Mouse (Mus musculus) embryonic facial prominence, embryonic 14.5 days (tissue): ENCODE results near the gene Hist1h4k. TPM values are rescaled to one million over a fixed set of nuclear protein-coding genes. Genes with fewer than 3 reads are reported as not detected.
"Not testable (repeated sequence)": the region's sequence is repeated elsewhere in the genome, so short reads cannot be mapped to it uniquely, and the experiment has no call there.

Experiments used
- ATAC-seq: fragments of 200-750 bp; cut with Nextera tagmentation; 2 replicates; pipeline ENCODE4 v1.8.0; 2017; ENCODE audit warnings: low read depth, moderate number of reproducible peaks, moderate TSS enrichment
- DNase-seq: peaks from one replicate; pipeline ENCODE4 v3.0.0-alpha.2; 2015; ENCODE audit warnings: low spot score
- H3K27ac ChIP-seq: fragments of 300-500 bp; sonication (generic); replicated peaks from 2 replicates; pipeline ENCODE4 v1.5.1; 2014; ENCODE audit warnings: low read depth, mild to moderate bottlenecking, low read length, moderate library complexity
- H3K27me3 ChIP-seq: fragments of 300-500 bp; sonication (generic); replicated peaks from 2 replicates; pipeline ENCODE4 v1.6.1; 2014; ENCODE audit warnings: low read length; ENCODE audit not compliant: control insufficient read depth, insufficient read depth
- H3K36me3 ChIP-seq: fragments of 300-500 bp; sonication (generic); 2 replicates; pipeline ENCODE4 v1.6.1; 2014; ENCODE audit warnings: low read length, mixed read lengths; ENCODE audit not compliant: control insufficient read depth, insufficient read depth
- H3K4me1 ChIP-seq: fragments of 300-500 bp; sonication (generic); 2 replicates; pipeline ENCODE4 v1.6.1; 2014; ENCODE audit warnings: antibody characterized with exemption, low read length; ENCODE audit not compliant: control insufficient read depth, insufficient read depth
- H3K4me2 ChIP-seq: fragments of 300-500 bp; sonication (generic); 2 replicates; pipeline ENCODE4 v1.6.1; 2014; ENCODE audit warnings: low read depth, mild to moderate bottlenecking, low read length, moderate library complexity, mixed read lengths
- H3K4me3 ChIP-seq: fragments of 300-500 bp; sonication (generic); 2 replicates; pipeline ENCODE4 v1.5.1; 2014; ENCODE audit warnings: low read depth, mild to moderate bottlenecking, low read length
- H3K9ac ChIP-seq: fragments of 300-500 bp; sonication (generic); 2 replicates; pipeline ENCODE4 v1.6.1; 2014; ENCODE audit warnings: low read depth, mild to moderate bottlenecking, low read length, moderate library complexity, mixed read lengths
- H3K9me3 ChIP-seq: fragments of 300-500 bp; sonication (generic); 2 replicates; pipeline ENCODE4 v1.6.1; 2016; ENCODE audit warnings: low read length; ENCODE audit not compliant: control insufficient read depth
- WGBS: fragments of 180-500 bp; shearing (Covaris S2); extraction: QIAGEN DNeasy Blood & Tissue Kit; methylation state at CpG from one replicate; pipeline ENCODE4 v1.1.7; 2014; 5-methylcytosine and 5-hydroxymethylcytosine counted together
- polyA plus RNA-seq: library from polyadenylated mRNA; unstranded; fragments of >200 nt; fragmentation: Nextera tagmentation; extraction: Ambion mirVana; gene quantifications from 2 replicates; pipeline ENCODE4 v1.2.1, GENCODE M21; 2014

The Hist1h4k gene
- polyA plus RNA-seq, 1 experiment from 2014 or later, result 3.8 TPM

GRCm38 (mm10) chr13:21716540-21717391 is 33.5 kb downstream of the Hist1h4k start:
- ATAC-seq, result peak; percentile 4; the same call in 1 of the 2 replicates
- H3K27me3 ChIP-seq, H3K36me3 ChIP-seq, H3K9me3 ChIP-seq: not testable (repeated sequence)
- Histone ChIP-seq H3K27ac (peak overlapping the region; percentile 93), H3K9ac (peak overlapping the region; percentile 69), H3K4me3 (peak overlapping the region; percentile 48), H3K4me2 (peak overlapping the region; percentile 75), H3K4me1 (peaks cover 25% of the 10 kb centered on the region)
- peak; percentile 61 for DNase-seq
- WGBS, result 0% methylated on average over 8 of the region's 38 CpGs

- 0% methylated on average over 23 of the region's 50 CpGs for whole genome bisulfite sequencing
- H3K27ac ChIP-seq, result peak within 1 kb of the TSS; percentile 93
- not testable (repeated sequence) for H3K27me3 ChIP-seq, H3K36me3 ChIP-seq, H3K9me3 ChIP-seq
- DNase-seq, result peak; percentile 99
- H3K4me2 ChIP-seq, result peak within 1 kb of the TSS; percentile 75
- peaks cover 23% of the 10 kb centered on the region for H3K4me1 ChIP-seq
- peak within 1 kb of the TSS; percentile 72 for H3K9ac ChIP-seq
- peak within 1 kb of the TSS; percentile 48 for H3K4me3 ChIP-seq
- ATAC-seq, result peak; percentile 92
Measured at GRCm38 (mm10) chr13:21715864-21716539, 34.3 kb downstream of the Hist1h4k start, which contains the start of the genes Hist1h2bl and Hist1h2ai. Hist1h2bl (minus strand) TSS chr13:21716143. Hist1h2ai (plus strand) TSS chr13:21716422.

GRCm38 (mm10) chr13:21715131-21715863 is 35.0 kb downstream of the Hist1h4k start:
- no peaks in the 10 kb centered on the region for H3K9me3 ChIP-seq
- ATAC-seq (no peak), DNase-seq (no peak)
- peaks cover 18% of the 10 kb centered on the region for H3K4me1 ChIP-seq
- peak overlapping the region; percentile 48 for H3K4me3 ChIP-seq
- no peaks in the 10 kb centered on the region for H3K36me3 ChIP-seq
- peak overlapping the region; percentile 93 for H3K27ac ChIP-seq
- H3K9ac ChIP-seq, result peak overlapping the region; percentile 72
- H3K27me3 ChIP-seq, result no peaks in the 10 kb centered on the region
- peak overlapping the region; percentile 75 for H3K4me2 ChIP-seq
- 2% methylated on average over 21 of the region's 22 CpGs for WGBS

- DNase-seq, result peak; percentile 79
- Histone ChIP-seq H3K27me3 (no peaks in the 10 kb centered on the region), H3K9me3 (no peaks in the 10 kb centered on the region), H3K4me2 (peak overlapping the region; percentile 75), H3K4me3 (peak overlapping the region; percentile 48), H3K9ac (peak overlapping the region; percentile 72), H3K27ac (peak overlapping the region; percentile 93; the same call in 1 of the 2 replicates), H3K4me1 (peaks cover 18% of the 10 kb centered on the region), H3K36me3 (no peaks in the 10 kb centered on the region)
- no peak for ATAC-seq
- 1% methylated on average over 7 of the region's 7 CpGs for WGBS
Measured at GRCm38 (mm10) chr13:21714725-21715124, 35.6 kb downstream of the Hist1h4k start.

GRCm38 (mm10) chr13:21711698-21712097 is 38.6 kb downstream of the Hist1h4k start:
- no peak for DNase-seq
- no peaks in the 10 kb centered on the region for H3K9me3 ChIP-seq
- 17% methylated on average over 4 of the region's 4 CpGs for WGBS
- H3K9ac ChIP-seq, result peak overlapping the region; percentile 40
- H3K27ac ChIP-seq, result no peak overlapping the region
- peak overlapping the region; percentile 56 for H3K4me2 ChIP-seq
- H3K36me3 ChIP-seq, result no peaks in the 10 kb centered on the region
- H3K4me1 ChIP-seq, result peaks cover 6% of the 10 kb centered on the region; the same call in 1 of the 2 replicates
- no peaks in the 10 kb centered on the region for H3K27me3 ChIP-seq
- H3K4me3 ChIP-seq, result peak overlapping the region; percentile 55
- no peak for ATAC-seq

GRCm38 (mm10) chr13:21710821-21711525 is 39.3 kb downstream of the Hist1h4k start:
- H3K9me3 ChIP-seq, result no peaks in the 10 kb centered on the region
- H3K27me3 ChIP-seq, result no peaks in the 10 kb centered on the region
- no peaks in the 10 kb centered on the region for H3K36me3 ChIP-seq
- peak; percentile 75 for DNase-seq
- peak overlapping the region; percentile 56 for H3K4me2 ChIP-seq
- peak; percentile 81 for ATAC-seq
- peak overlapping the region; percentile 40 for H3K9ac ChIP-seq
- peak overlapping the region; percentile 55 for H3K4me3 ChIP-seq
- H3K27ac ChIP-seq, result peak overlapping the region; percentile 44; the same call in 1 of the 2 replicates
- H3K4me1 ChIP-seq, result peaks cover 6% of the 10 kb centered on the region; the same call in 1 of the 2 replicates
- 3% methylated on average over 22 of the region's 22 CpGs for WGBS

GRCm38 (mm10) chr13:21710031-21710711 is 40.1 kb downstream of the Hist1h4k start:
- Histone ChIP-seq H3K27me3 (no peaks in the 10 kb centered on the region), H3K36me3 (no peaks in the 10 kb centered on the region), H3K27ac (peak overlapping the region; percentile 83), H3K9me3 (no peaks in the 10 kb centered on the region), H3K9ac (peak overlapping the region; percentile 64), H3K4me3 (peak overlapping the region; percentile 55), H3K4me1 (peaks cover 3% of the 10 kb centered on the region; the same call in 1 of the 2 replicates), H3K4me2 (peak overlapping the region; percentile 56)
- ATAC-seq (peak; percentile 80), DNase-seq (peak; percentile 92)
- WGBS, result under 1% methylated on average over 32 of the region's 32 CpGs
